ENCODE assay signal across 33 mouse cellular contexts in genomic region chr15:85324426-85324825, GRCm38 (mm10).
"Had no signal": no experiment of that assay in that cellular context is flagged by ENCODE, and none has a peak within 500 bp of the region (broad histone marks: within the 10 kb centered on the region; RNA-seq: fewer than 3 reads in every experiment).

No protein-coding gene starts in this region.

- H3K36me3 ChIP-seq: heart, embryonic 10.5 days; heart, embryonic 12.5 days; heart, embryonic 13.5 days; heart, embryonic 15.5 days; hindbrain, embryonic 10.5 days; hindbrain, embryonic 12.5 days; hindbrain, embryonic 15.5 days; intestine, embryonic 15.5 days; kidney, embryonic 15.5 days had no signal

- H3K4me2 ChIP-seq: heart, embryonic 11.5 days; heart, embryonic 12.5 days; heart, embryonic 13.5 days; heart, embryonic 15.5 days; hindbrain, embryonic 12.5 days; hindbrain, embryonic 14.5 days; hindbrain, embryonic 15.5 days; intestine, embryonic 15.5 days; kidney, embryonic 15.5 days had no signal

- H3K9me3 ChIP-seq: heart, embryonic 10.5 days; heart, embryonic 13.5 days; heart, embryonic 15.5 days; hindbrain, embryonic 12.5 days; hindbrain, embryonic 15.5 days; intestine, embryonic 15.5 days; kidney, embryonic 15.5 days had no signal

- H3K27me3 ChIP-seq: heart, embryonic 12.5 days; heart, embryonic 15.5 days; hindbrain, embryonic 12.5 days; hindbrain, embryonic 15.5 days; intestine, embryonic 15.5 days; kidney, embryonic 15.5 days had no signal

- H3K9ac ChIP-seq: heart, embryonic 12.5 days; heart, embryonic 13.5 days; heart, embryonic 15.5 days; hindbrain, embryonic 12.5 days; hindbrain, embryonic 14.5 days; hindbrain, embryonic 15.5 days; intestine, embryonic 15.5 days; kidney, embryonic 15.5 days had no signal

- ATAC-seq: hindbrain, embryonic 16.5 days; hindbrain, postnatal 0 days; inflammation-experienced regulatory T-cells, adult 6 months; intestine, embryonic 15.5 days; intestine, embryonic 16.5 days; intestine, postnatal 0 days had no signal

- H3K4me1 ChIP-seq: hindbrain, embryonic 12.5 days; hindbrain, embryonic 15.5 days; intestine, embryonic 15.5 days had no signal

- H3K27ac ChIP-seq: heart, embryonic 10.5 days; heart, embryonic 13.5 days; heart, embryonic 15.5 days; hindbrain, embryonic 10.5 days; hindbrain, embryonic 12.5 days; hindbrain, embryonic 14.5 days; hindbrain, embryonic 15.5 days; hindbrain, postnatal 0 days; intestine, embryonic 15.5 days; kidney, embryonic 15.5 days; kidney, postnatal 0 days; layer of hippocampus, adult 2 months; left cerebral cortex, adult 2 months had no signal

- H3K4me3 ChIP-seq: heart, embryonic 10.5 days; heart, embryonic 12.5 days; heart, embryonic 13.5 days; heart, embryonic 15.5 days; hindbrain, embryonic 10.5 days; hindbrain, embryonic 12.5 days; hindbrain, embryonic 15.5 days; intestine, embryonic 15.5 days; kidney, embryonic 15.5 days; layer of hippocampus, adult 2 months; left cerebral cortex, adult 2 months had no signal

- DNase-seq: heart, postnatal 10 days; heart, postnatal 14 days; heart, postnatal 36 days; heart, postnatal 4 days; kidney, adult 11 months; kidney, adult 18-20 months; kidney, adult 2 months; kidney, adult 8-10 months; kidney, adult 9 months; kidney, postnatal 10 days; kidney, postnatal 14 days; kidney, postnatal 25 days; kidney, postnatal 36 days; kidney, postnatal 4 days had no signal
